Mouse (Mus musculus): ENCODE measurements around the gene Begain. TPM values are rescaled to one million over a fixed set of nuclear protein-coding genes. Genes with fewer than 3 reads are reported as not detected.

The Begain gene
- polyA plus RNA-seq (2011; ENCODE audit: insufficient read length, low read depth, missing spikeins) = 6.9 and 10.5 TPM in 2 replicates

- no peak within 1 kb of the TSS for H3K27ac ChIP-seq (ENCODE audit: insufficient read depth, low read length)
- TF ChIP-seq CTCF (IDR thresholded peaks at IDR 0.05; ENCODE audit: borderline replicate concordance, insufficient read depth, low read length) = no peak
- TF ChIP-seq POLR2A (IDR thresholded peaks at IDR 0.05; ENCODE audit: low read depth, low read length) = no peak
These were observed at the start of gene Begain for GRCm38 (mm10) chr12:109068167-109068653. Begain (minus strand) TSS chr12:109068217.

GRCm38 (mm10) chr12:109115707-109116106 lies 47.7 kb upstream of the Begain start:
- H3K27ac ChIP-seq (ENCODE audit: insufficient read depth, low read length) = no peak overlapping the region
- H3K4me3 ChIP-seq (ENCODE audit: insufficient read depth, low read length) = no peak overlapping the region
- TF ChIP-seq CTCF (IDR thresholded peaks at IDR 0.05; ENCODE audit: borderline replicate concordance, insufficient read depth, low read length) = no peak
- TF ChIP-seq POLR2A (IDR thresholded peaks at IDR 0.05; ENCODE audit: low read depth, low read length) = no peak
- H3K4me1 ChIP-seq (ENCODE audit: control insufficient read depth, insufficient read depth, low read length) = no peaks in the 10 kb centered on the region

More at GRCm38 (mm10) chr12:109068167-109068653, at the start of gene Begain:
- Histone ChIP-seq H3K4me1 (ENCODE audit: control insufficient read depth, insufficient read depth, low read length) (no peaks in the 10 kb centered on the region), H3K4me3 (ENCODE audit: insufficient read depth, low read length) (peak within 1 kb of the TSS; percentile 53)

GRCm38 (mm10) chr12:109115161-109115560 lies 47.1 kb upstream of the Begain start:
- Histone ChIP-seq H3K27ac (ENCODE audit: insufficient read depth, low read length) (no peak overlapping the region), H3K4me3 (ENCODE audit: insufficient read depth, low read length) (no peak overlapping the region), H3K4me1 (ENCODE audit: control insufficient read depth, insufficient read depth, low read length) (no peaks in the 10 kb centered on the region)
- TF ChIP-seq POLR2A (IDR thresholded peaks at IDR 0.05; ENCODE audit: low read depth, low read length) = no peak
- no peak for TF ChIP-seq CTCF (IDR thresholded peaks at IDR 0.05; ENCODE audit: borderline replicate concordance, insufficient read depth, low read length)

GRCm38 (mm10) chr12:109112996-109113592 lies 45.1 kb upstream of the Begain start:
- Histone ChIP-seq H3K4me1 (ENCODE audit: control insufficient read depth, insufficient read depth, low read length) (no peaks in the 10 kb centered on the region), H3K27ac (ENCODE audit: insufficient read depth, low read length) (no peak overlapping the region), H3K4me3 (ENCODE audit: insufficient read depth, low read length) (no peak overlapping the region)
- no peak for TF ChIP-seq CTCF (IDR thresholded peaks at IDR 0.05; ENCODE audit: borderline replicate concordance, insufficient read depth, low read length)
- no peak for TF ChIP-seq POLR2A (IDR thresholded peaks at IDR 0.05; ENCODE audit: low read depth, low read length)

GRCm38 (mm10) chr12:109112354-109112995 lies 44.5 kb upstream of the Begain start:
- no peak overlapping the region for H3K27ac ChIP-seq (ENCODE audit: insufficient read depth, low read length)

GRCm38 (mm10) chr12:109108911-109109310 lies 40.9 kb upstream of the Begain start:
- TF ChIP-seq POLR2A (IDR thresholded peaks at IDR 0.05; ENCODE audit: low read depth, low read length) = no peak
- TF ChIP-seq CTCF (IDR thresholded peaks at IDR 0.05; ENCODE audit: borderline replicate concordance, insufficient read depth, low read length) = no peak
- H3K4me3 ChIP-seq (ENCODE audit: insufficient read depth, low read length) = no peak overlapping the region
- H3K27ac ChIP-seq (ENCODE audit: insufficient read depth, low read length) = no peak overlapping the region
- no peaks in the 10 kb centered on the region for H3K4me1 ChIP-seq (ENCODE audit: control insufficient read depth, insufficient read depth, low read length)

More at GRCm38 (mm10) chr12:109112354-109112995, 44.5 kb upstream of the Begain start:
- no peak overlapping the region for H3K4me3 ChIP-seq (ENCODE audit: insufficient read depth, low read length)
- TF ChIP-seq CTCF (IDR thresholded peaks at IDR 0.05; ENCODE audit: borderline replicate concordance, insufficient read depth, low read length) (no peak), POLR2A (IDR thresholded peaks at IDR 0.05; ENCODE audit: low read depth, low read length) (no peak)
- H3K4me1 ChIP-seq (ENCODE audit: control insufficient read depth, insufficient read depth, low read length) = no peaks in the 10 kb centered on the region

GRCm38 (mm10) chr12:109100381-109100780 lies 32.4 kb upstream of the Begain start:
- no peak overlapping the region for H3K4me3 ChIP-seq (ENCODE audit: insufficient read depth, low read length)
- no peak for TF ChIP-seq POLR2A (IDR thresholded peaks at IDR 0.05; ENCODE audit: low read depth, low read length)
- no peak for TF ChIP-seq CTCF (IDR thresholded peaks at IDR 0.05; ENCODE audit: borderline replicate concordance, insufficient read depth, low read length)
- no peak overlapping the region for H3K27ac ChIP-seq (ENCODE audit: insufficient read depth, low read length)
- H3K4me1 ChIP-seq (ENCODE audit: control insufficient read depth, insufficient read depth, low read length) = no peaks in the 10 kb centered on the region

GRCm38 (mm10) chr12:109090456-109091130 lies 22.6 kb upstream of the Begain start:
- TF ChIP-seq POLR2A (IDR thresholded peaks at IDR 0.05; ENCODE audit: low read depth, low read length) = no peak
- no peak for TF ChIP-seq CTCF (IDR thresholded peaks at IDR 0.05; ENCODE audit: borderline replicate concordance, insufficient read depth, low read length)
- no peaks in the 10 kb centered on the region for H3K4me1 ChIP-seq (ENCODE audit: control insufficient read depth, insufficient read depth, low read length)
- H3K4me3 ChIP-seq (ENCODE audit: insufficient read depth, low read length) = no peak overlapping the region
- H3K27ac ChIP-seq (ENCODE audit: insufficient read depth, low read length) = no peak overlapping the region

- Histone ChIP-seq H3K4me1 (ENCODE audit: control insufficient read depth, insufficient read depth, low read length) (no peaks in the 10 kb centered on the region), H3K4me3 (ENCODE audit: insufficient read depth, low read length) (no peak overlapping the region), H3K27ac (ENCODE audit: insufficient read depth, low read length) (no peak overlapping the region)
- TF ChIP-seq POLR2A (IDR thresholded peaks at IDR 0.05; ENCODE audit: low read depth, low read length) (no peak), CTCF (IDR thresholded peaks at IDR 0.05; ENCODE audit: borderline replicate concordance, insufficient read depth, low read length) (no peak)
These were observed 22.0 kb upstream of the Begain start for GRCm38 (mm10) chr12:109090041-109090440.
